Mouse (Mus musculus): Measurements from ENCODE around the gene D130043K22Rik. TPM values are rescaled to one million over a fixed set of nuclear protein-coding genes. Genes with fewer than 3 reads are reported as not detected.

The D130043K22Rik gene
- polyA plus RNA-seq, 1 experiment from 2014 or later = 0.58 TPM

DNA sequence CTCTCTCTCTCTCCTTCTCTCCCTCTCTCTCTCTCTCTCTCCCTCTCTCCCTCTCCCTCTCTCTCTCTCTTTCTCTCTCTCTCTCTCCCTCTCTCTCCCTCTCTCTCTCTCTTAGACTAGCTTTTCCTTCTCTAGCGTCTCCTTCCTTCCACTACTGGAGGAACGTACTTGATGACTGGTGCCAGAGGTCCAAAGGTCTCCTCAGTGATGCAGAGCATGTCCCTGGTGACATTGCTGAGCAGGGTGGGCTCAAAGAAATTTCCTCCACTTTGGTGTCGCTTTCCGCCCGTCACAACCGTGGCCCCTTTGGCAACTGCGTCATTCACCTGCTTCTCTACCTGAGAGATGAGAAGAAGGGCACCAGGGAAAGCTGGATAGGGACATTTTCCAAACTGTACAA is 68.6 kb downstream of the D130043K22Rik start:
- H3K27me3 ChIP-seq (ENCODE audit: control insufficient read depth, insufficient read depth, low read length) = no peaks in the 10 kb centered on the region
- H3K9ac ChIP-seq (ENCODE audit: low read length) = no peak overlapping the region
- ATAC-seq (ENCODE audit: low FRiP score, low TSS enrichment) (no peak), DNase-seq (ENCODE audit: low spot score) (no peak)
- TF ChIP-seq EP300 (optimal IDR thresholded peaks at IDR 0.05) (no peak), CTCF (IDR thresholded peaks at IDR 0.05; ENCODE audit: low read depth) (no peak)
- H3K4me1 ChIP-seq (replicated peaks; ENCODE audit: control insufficient read depth, insufficient read depth) = no peaks in the 10 kb centered on the region
- 84% methylated on average over 7 of the region's 7 CpGs for WGBS
- no peaks in the 10 kb centered on the region for H3K36me3 ChIP-seq (ENCODE audit: control insufficient read depth, insufficient read depth, low read length)
- no peak overlapping the region for H3K4me3 ChIP-seq (ENCODE audit: low read depth, low read length)
- H3K4me2 ChIP-seq (replicated peaks; ENCODE audit: low read depth) = no peak overlapping the region
- H3K9me3 ChIP-seq (ENCODE audit: control insufficient read depth, low read length) = no peaks in the 10 kb centered on the region
- H3K27ac ChIP-seq (replicated peaks) = no peak overlapping the region

DNA sequence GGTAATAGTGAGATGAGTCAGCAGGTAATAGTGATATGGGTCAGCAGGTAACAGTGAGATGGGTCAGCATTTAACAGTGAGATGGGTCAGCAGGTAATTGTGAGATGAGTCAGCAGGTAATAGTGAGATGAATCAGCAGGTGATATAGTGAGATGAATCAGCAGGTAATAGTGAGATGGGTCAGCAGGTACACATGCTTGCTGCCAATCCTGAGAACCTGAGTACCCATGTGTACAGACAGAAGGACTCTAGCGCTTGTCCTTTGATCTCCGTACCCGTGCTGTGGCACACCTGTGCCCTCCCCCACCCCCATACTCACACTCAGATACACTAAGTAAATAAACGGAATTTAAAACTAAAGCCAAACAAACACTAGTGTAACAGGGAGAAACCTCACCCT is 70.0 kb downstream of the D130043K22Rik start:
- Histone ChIP-seq H3K4me3 (ENCODE audit: low read depth, low read length) (no peak overlapping the region), H3K9me3 (ENCODE audit: control insufficient read depth, low read length) (no peaks in the 10 kb centered on the region), H3K4me1 (replicated peaks; ENCODE audit: control insufficient read depth, insufficient read depth) (no peaks in the 10 kb centered on the region), H3K4me2 (replicated peaks; ENCODE audit: low read depth) (no peak overlapping the region), H3K27ac (replicated peaks) (no peak overlapping the region), H3K36me3 (ENCODE audit: control insufficient read depth, insufficient read depth, low read length) (no peaks in the 10 kb centered on the region), H3K9ac (ENCODE audit: low read length) (no peak overlapping the region), H3K27me3 (ENCODE audit: control insufficient read depth, insufficient read depth, low read length) (no peaks in the 10 kb centered on the region)
- no peak for TF ChIP-seq EP300 (optimal IDR thresholded peaks at IDR 0.05)
- no peak for TF ChIP-seq CTCF (IDR thresholded peaks at IDR 0.05; ENCODE audit: low read depth)
- ATAC-seq (ENCODE audit: low FRiP score, low TSS enrichment) (peak; percentile 89), DNase-seq (ENCODE audit: low spot score) (peak; percentile 38)
- WGBS = 79% methylated on average over 4 of the region's 4 CpGs

DNA sequence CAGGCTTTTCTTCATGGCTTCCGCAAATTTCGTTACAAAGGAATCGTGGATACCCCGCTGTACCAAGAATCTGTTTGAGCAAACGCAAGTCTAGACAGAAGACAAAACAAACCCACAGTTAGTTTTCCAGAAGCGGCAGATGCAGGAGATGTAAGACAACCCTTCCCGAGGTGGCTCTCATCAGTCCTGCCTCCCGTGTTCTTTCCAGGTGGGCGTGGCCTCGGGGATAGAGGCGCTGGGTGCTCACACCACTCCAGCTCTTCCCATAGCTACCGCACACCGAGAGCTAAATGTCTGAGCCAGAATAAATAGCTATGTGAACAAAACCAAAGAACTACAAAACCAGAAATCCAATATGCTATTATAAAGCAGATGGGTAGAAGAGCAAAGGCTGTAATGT is 70.9 kb downstream of the D130043K22Rik start:
- no peak overlapping the region for H3K4me2 ChIP-seq (replicated peaks; ENCODE audit: low read depth)
- H3K36me3 ChIP-seq (ENCODE audit: control insufficient read depth, insufficient read depth, low read length) = no peaks in the 10 kb centered on the region
- 68% methylated on average over 13 of the region's 13 CpGs for WGBS
- H3K9ac ChIP-seq (ENCODE audit: low read length) = no peak overlapping the region
- no peaks in the 10 kb centered on the region for H3K27me3 ChIP-seq (ENCODE audit: control insufficient read depth, insufficient read depth, low read length)
- no peak overlapping the region for H3K27ac ChIP-seq (replicated peaks)
- H3K4me3 ChIP-seq (ENCODE audit: low read depth, low read length) = no peak overlapping the region
- no peak for DNase-seq (ENCODE audit: low spot score)
- TF ChIP-seq CTCF (IDR thresholded peaks at IDR 0.05; ENCODE audit: low read depth) (no peak), EP300 (optimal IDR thresholded peaks at IDR 0.05) (no peak)
- H3K4me1 ChIP-seq (replicated peaks; ENCODE audit: control insufficient read depth, insufficient read depth) = no peaks in the 10 kb centered on the region
- ATAC-seq (ENCODE audit: low FRiP score, low TSS enrichment) = no peak
- no peaks in the 10 kb centered on the region for H3K9me3 ChIP-seq (ENCODE audit: control insufficient read depth, low read length)

DNA sequence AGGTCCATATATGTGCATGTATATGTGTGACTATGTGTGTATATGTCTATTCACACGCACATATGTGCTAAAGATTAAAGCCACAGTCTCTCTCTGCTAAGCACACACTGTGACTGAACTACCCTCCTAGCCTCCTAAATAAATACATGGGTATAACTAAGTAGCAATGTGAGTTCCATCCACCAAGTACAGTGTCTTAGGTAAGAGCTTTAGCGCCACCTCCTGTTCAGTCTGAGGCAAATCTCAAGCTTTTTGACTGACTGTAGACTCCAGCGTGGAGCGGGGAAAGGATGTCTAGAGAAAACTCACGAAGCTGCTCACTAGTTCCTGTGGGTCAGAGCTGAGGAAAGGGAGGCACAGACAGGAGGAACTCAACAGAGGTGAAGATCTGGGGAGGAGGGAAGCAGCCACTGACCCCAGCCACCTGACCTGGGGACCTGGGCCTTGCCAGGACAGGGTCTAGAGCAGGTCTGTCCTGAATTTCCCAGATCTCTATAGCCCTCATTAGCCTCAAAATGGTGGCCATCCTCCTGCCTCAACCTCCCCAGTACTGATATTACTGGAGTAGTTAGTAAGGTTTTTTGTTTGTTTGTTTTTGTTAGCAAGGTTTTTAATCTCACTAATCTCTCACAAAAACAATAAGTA is 75.5 kb downstream of the D130043K22Rik start:
- H3K9ac ChIP-seq (ENCODE audit: low read length) = no peak overlapping the region
- peak; percentile 51 for DNase-seq (ENCODE audit: low spot score)
- no peaks in the 10 kb centered on the region for H3K9me3 ChIP-seq (ENCODE audit: control insufficient read depth, low read length)
- no peak overlapping the region for H3K4me3 ChIP-seq (ENCODE audit: low read depth, low read length)
- H3K36me3 ChIP-seq (ENCODE audit: control insufficient read depth, insufficient read depth, low read length) = no peaks in the 10 kb centered on the region; the same call in 1 of the 2 replicates
- ATAC-seq (ENCODE audit: low FRiP score, low TSS enrichment) = peak; percentile 81
- no peak for TF ChIP-seq EP300 (optimal IDR thresholded peaks at IDR 0.05)
- TF ChIP-seq CTCF (IDR thresholded peaks at IDR 0.05; ENCODE audit: low read depth) = peak; percentile 88
- H3K4me1 ChIP-seq (replicated peaks; ENCODE audit: control insufficient read depth, insufficient read depth) = no peaks in the 10 kb centered on the region
- H3K4me2 ChIP-seq (replicated peaks; ENCODE audit: low read depth) = no peak overlapping the region
- WGBS = 33% methylated on average over 5 of the region's 5 CpGs
- H3K27me3 ChIP-seq (ENCODE audit: control insufficient read depth, insufficient read depth, low read length) = no peaks in the 10 kb centered on the region
- no peak overlapping the region for H3K27ac ChIP-seq (replicated peaks)

DNA sequence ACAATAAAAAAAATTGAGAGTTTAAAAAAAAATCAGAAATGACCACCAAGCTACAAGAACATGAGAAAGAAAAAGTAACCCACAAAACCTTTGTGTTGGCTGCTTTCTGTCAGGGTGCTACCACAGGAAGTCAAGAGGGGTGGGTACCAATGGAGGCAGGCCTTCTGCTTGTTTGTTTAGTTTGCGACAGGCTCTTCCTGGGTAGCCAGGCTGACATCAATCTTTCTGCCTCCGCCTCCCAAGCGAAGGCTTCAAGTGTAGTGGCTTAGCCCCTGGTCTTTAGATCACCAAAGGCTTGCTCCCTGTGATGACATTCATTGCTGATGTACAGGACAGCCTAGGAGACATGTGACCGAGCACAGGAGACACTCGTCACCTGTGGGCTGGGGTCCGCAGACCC is 76.3 kb downstream of the D130043K22Rik start:
- H3K4me2 ChIP-seq (replicated peaks; ENCODE audit: low read depth) = no peak overlapping the region
- TF ChIP-seq EP300 (optimal IDR thresholded peaks at IDR 0.05) (no peak), CTCF (IDR thresholded peaks at IDR 0.05; ENCODE audit: low read depth) (no peak)
- ATAC-seq (ENCODE audit: low FRiP score, low TSS enrichment) = no peak
- no peak for DNase-seq (ENCODE audit: low spot score)
- no peaks in the 10 kb centered on the region; the same call in 1 of the 2 replicates for H3K36me3 ChIP-seq (ENCODE audit: control insufficient read depth, insufficient read depth, low read length)
- H3K27me3 ChIP-seq (ENCODE audit: control insufficient read depth, insufficient read depth, low read length) = no peaks in the 10 kb centered on the region
- H3K9me3 ChIP-seq (ENCODE audit: control insufficient read depth, low read length) = no peaks in the 10 kb centered on the region
- H3K9ac ChIP-seq (ENCODE audit: low read length) = no peak overlapping the region
- H3K27ac ChIP-seq (replicated peaks) = no peak overlapping the region
- no peak overlapping the region for H3K4me3 ChIP-seq (ENCODE audit: low read depth, low read length)
- no peaks in the 10 kb centered on the region for H3K4me1 ChIP-seq (replicated peaks; ENCODE audit: control insufficient read depth, insufficient read depth)
- 76% methylated on average over 6 of the region's 6 CpGs for WGBS

DNA sequence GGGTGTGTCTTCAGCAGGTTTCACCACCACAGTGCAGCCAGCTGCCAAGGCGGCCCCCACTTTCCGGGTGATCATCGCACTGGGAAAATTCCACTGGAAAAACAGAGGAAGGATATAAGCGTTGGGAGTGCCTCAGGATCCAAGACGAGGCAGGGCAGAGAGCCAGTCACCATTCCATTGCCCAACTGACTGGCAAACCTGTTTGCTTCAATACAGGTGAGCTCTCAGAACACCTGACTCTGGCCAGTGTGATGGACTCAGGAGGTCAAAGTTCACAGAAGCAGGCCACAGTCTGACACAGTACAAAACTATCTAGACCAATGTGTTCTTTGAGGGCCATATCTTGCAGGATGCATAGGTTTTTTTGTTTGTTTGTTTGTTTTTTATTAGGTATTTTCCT is 79.1 kb downstream of the D130043K22Rik start:
- Histone ChIP-seq H3K9ac (ENCODE audit: low read length) (no peak overlapping the region), H3K27me3 (ENCODE audit: control insufficient read depth, insufficient read depth, low read length) (no peaks in the 10 kb centered on the region), H3K4me2 (replicated peaks; ENCODE audit: low read depth) (no peak overlapping the region), H3K9me3 (ENCODE audit: control insufficient read depth, low read length) (no peaks in the 10 kb centered on the region), H3K4me1 (replicated peaks; ENCODE audit: control insufficient read depth, insufficient read depth) (no peaks in the 10 kb centered on the region), H3K27ac (replicated peaks) (no peak overlapping the region), H3K4me3 (ENCODE audit: low read depth, low read length) (no peak overlapping the region), H3K36me3 (ENCODE audit: control insufficient read depth, insufficient read depth, low read length) (no peaks in the 10 kb centered on the region; the same call in 1 of the 2 replicates)
- no peak; the same call in 1 of the 2 replicates for ATAC-seq (ENCODE audit: low FRiP score, low TSS enrichment)
- TF ChIP-seq CTCF (IDR thresholded peaks at IDR 0.05; ENCODE audit: low read depth) (no peak), EP300 (optimal IDR thresholded peaks at IDR 0.05) (no peak)
- 77% methylated on average over 5 of the region's 5 CpGs for WGBS
- no peak for DNase-seq (ENCODE audit: low spot score)

Data from stomach, postnatal 0 days (tissue).